ENCODE assay signal across 8 mouse cellular contexts in genomic region chr3:89093175-89093574, GRCm38 (mm10). TPM values are rescaled to one million over a fixed set of nuclear protein-coding genes. Genes with fewer than 3 reads are reported as not detected.
DNase-seq lines count a peak whose midpoint lies in the region; ATAC-seq lines count a peak whose summit lies in the region.

TSS of gene Rusc1 (minus strand) at chr3:89093311.

- intact Hi-C loops in left cerebral cortex, postnatal 36 days (cut with DNase I): loop anchor here (5.0 kb wide), 2 partner anchors 64 to 119 kb away; no protein-coding TSS in a partner anchor

- H3K4me3 ChIP-seq in intestine, embryonic 16.5 days (ENCODE audit: low read length): peak within 1 kb of the TSS; percentile 74
- peak within 1 kb of the TSS; percentile 79 for H3K4me3 ChIP-seq in midbrain, embryonic 10.5 days

- H3K27me3 ChIP-seq in intestine, embryonic 16.5 days (replicated peaks; ENCODE audit: control insufficient read depth, insufficient read depth, low read length): no peaks in the 10 kb centered on the region
- H3K27me3 ChIP-seq in midbrain, embryonic 10.5 days (ENCODE audit: low read depth, poor library complexity, severe bottlenecking): peaks cover 62% of the 10 kb centered on the region

- peaks cover 27% of the 10 kb centered on the region for H3K4me1 ChIP-seq in intestine, embryonic 16.5 days (ENCODE audit: control insufficient read depth, insufficient read depth, low read length)
- peaks cover 54% of the 10 kb centered on the region for H3K4me1 ChIP-seq in midbrain, embryonic 10.5 days

- peak; percentile 30 for ATAC-seq in intestine, embryonic 16.5 days

- peaks cover 16% of the 10 kb centered on the region for H3K36me3 ChIP-seq in intestine, embryonic 16.5 days (ENCODE audit: control insufficient read depth, insufficient read depth, low read length)
- peaks cover 58% of the 10 kb centered on the region for H3K36me3 ChIP-seq in midbrain, embryonic 10.5 days

- no peak within 1 kb of the TSS for H3K27ac ChIP-seq in intestine, embryonic 16.5 days (ENCODE audit: low read length)
- H3K27ac ChIP-seq in midbrain, embryonic 10.5 days (replicated peaks): peak within 1 kb of the TSS; percentile 67

- peak within 1 kb of the TSS; percentile 100 for H3K4me2 ChIP-seq in intestine, embryonic 16.5 days (ENCODE audit: low read depth, low read length)

- peak; percentile 90 for DNase-seq in adrenal gland, postnatal 10 days
- DNase-seq in embryo, embryonic 11.5 days (ENCODE audit: low read depth, low spot score): peak; percentile 66
- DNase-seq in gonadal fat pad, adult 2 months (ENCODE audit: low read depth): no peak
- peak; percentile 93 for DNase-seq in left cerebral cortex, postnatal 36 days (ENCODE audit: low spot score in 2 of 2)
- DNase-seq in midbrain, embryonic 10.5 days (ENCODE audit: low spot score): peak; percentile 80
- peak; percentile 89 for DNase-seq in right cerebral cortex, postnatal 4 days
- peak; percentile 79 to 88 for DNase-seq in urinary bladder, postnatal 4 days (ENCODE audit: low spot score in 2 of 2)

- H3K9ac ChIP-seq in intestine, embryonic 16.5 days (ENCODE audit: low read depth, low read length): peak within 1 kb of the TSS; percentile 85

- H3K9me3 ChIP-seq in intestine, embryonic 16.5 days (ENCODE audit: control insufficient read depth, low read length): no peaks in the 10 kb centered on the region
- H3K9me3 ChIP-seq in midbrain, embryonic 10.5 days (replicated peaks): no peaks in the 10 kb centered on the region

- 1% methylated on average over 18 of the region's 18 CpGs for WGBS in intestine, embryonic 16.5 days
- 1% methylated on average over 18 of the region's 18 CpGs for WGBS in midbrain, embryonic 10.5 days

RNA-seq across cellular contexts. Expression of gene Rusc1, which starts in this region (rescaled TPM):
- 10 to 100 TPM; 19.2 to 23.2 TPM for total RNA-seq in adrenal gland, postnatal 10 days (2021)
- polyA plus RNA-seq in gonadal fat pad, adult 2 months (2012; rRNA removed): 38.4 and 45.6 TPM in 2 replicates
- polyA plus RNA-seq in intestine, embryonic 16.5 days (2015; fragmentation: Nextera tagmentation; extraction: Ambion mirVana): 31.0 and 34.2 TPM in 2 replicates
- total RNA-seq in left cerebral cortex, postnatal 36 days (2021): 100 to 1,000 TPM; 185 to 202 TPM
- polyA plus RNA-seq in midbrain, embryonic 10.5 days (2016; fragmentation: Nextera tagmentation; extraction: Ambion mirVana): 18.2 and 26.1 TPM in 2 replicates

Comparison
In these comparisons a context has a peak if more than half of its experiments do, and no peak if none do; other contexts are left out.
1. RNA of gene Rusc1 (total RNA-seq): 185 to 202 TPM in left cerebral cortex, postnatal 36 days; 19.2 to 23.2 TPM in adrenal gland, postnatal 10 days; every median in the first group is over 4 times any median in the second.